Mouse (Mus musculus) lung, embryonic 15.5 days (tissue): Measurements from ENCODE around the gene Scn8a. TPM values are rescaled to one million over a fixed set of nuclear protein-coding genes. Genes with fewer than 3 reads are reported as not detected.
A peak's percentile ranks its signal among the peaks of the same experiment; 100 is the strongest.

ENCODE experiments used
- ATAC-seq: fragments of 200-750 bp; cut with Nextera tagmentation; 2 replicates; pipeline ENCODE4 v1.8.0; 2017; ENCODE audit warnings: moderate number of reproducible peaks, borderline replicate concordance; ENCODE audit not compliant: low FRiP score, low TSS enrichment; ENCODE audit errors: extremely low read depth
- H3K27ac ChIP-seq: fragments of 300-500 bp; sonication (generic); 2 replicates; pipeline ENCODE4 v1.5.1; 2015; ENCODE audit warnings: moderate library complexity, mild to moderate bottlenecking, inconsistent platforms
- H3K27me3 ChIP-seq: fragments of 300-500 bp; sonication (generic); 2 replicates; pipeline ENCODE4 v1.6.1; 2015; ENCODE audit warnings: inconsistent platforms
- H3K36me3 ChIP-seq: fragments of 300-500 bp; sonication (generic); 2 replicates; pipeline ENCODE4 v1.6.1; 2015; ENCODE audit warnings: inconsistent platforms
- H3K4me1 ChIP-seq: fragments of 300-500 bp; sonication (generic); 2 replicates; pipeline ENCODE4 v1.6.1; 2015; ENCODE audit warnings: inconsistent platforms
- H3K4me2 ChIP-seq: fragments of 300-500 bp; sonication (generic); 2 replicates; pipeline ENCODE4 v1.6.1; 2015; ENCODE audit warnings: inconsistent platforms, mild to moderate bottlenecking, moderate library complexity
- H3K4me3 ChIP-seq: fragments of 300-500 bp; sonication (generic); 2 replicates; pipeline ENCODE4 v1.5.1; 2015; ENCODE audit warnings: mild to moderate bottlenecking, inconsistent platforms
- H3K9ac ChIP-seq: fragments of 300-500 bp; sonication (generic); 2 replicates; pipeline ENCODE4 v1.6.1; 2015; ENCODE audit warnings: inconsistent platforms
- H3K9me3 ChIP-seq: fragments of 300-500 bp; sonication (generic); 2 replicates; pipeline ENCODE4 v1.6.1; 2016; ENCODE audit warnings: inconsistent platforms
- WGBS: fragments of 180-500 bp; shearing (Covaris S2); methylation state at CpG from one replicate; pipeline ENCODE4 v1.1.7; 2015; 5-methylcytosine and 5-hydroxymethylcytosine counted together
- polyA plus RNA-seq: library from polyadenylated mRNA; unstranded; fragments of >200 nt; fragmentation: Nextera tagmentation; extraction: Ambion mirVana; gene quantifications from 2 replicates; pipeline ENCODE4 v1.2.1, GENCODE M21; 2015

The Scn8a gene
- polyA plus RNA-seq, 1 experiment from 2014 or later: 1.4 TPM

GRCm38 (mm10) chr15:100884481-100884880 lies 14.8 kb downstream of the Scn8a start:
- no peaks in the 10 kb centered on the region for H3K9me3 ChIP-seq
- H3K36me3 ChIP-seq: no peaks in the 10 kb centered on the region
- no peak overlapping the region for H3K4me3 ChIP-seq
- H3K9ac ChIP-seq: no peak overlapping the region
- H3K27me3 ChIP-seq: no peaks in the 10 kb centered on the region; the same call in 1 of the 2 replicates
- no peaks in the 10 kb centered on the region for H3K4me1 ChIP-seq
- no peak for ATAC-seq
- 87% methylated on average over 6 of the region's 6 CpGs for WGBS
- H3K27ac ChIP-seq: no peak overlapping the region
- no peak overlapping the region for H3K4me2 ChIP-seq

- no peak overlapping the region for H3K4me3 ChIP-seq
- H3K9me3 ChIP-seq: no peaks in the 10 kb centered on the region
- ATAC-seq: no peak; the same call in 1 of the 2 replicates
- H3K9ac ChIP-seq: no peak overlapping the region
- H3K27ac ChIP-seq: no peak overlapping the region
- H3K36me3 ChIP-seq: no peaks in the 10 kb centered on the region
- H3K4me1 ChIP-seq: no peaks in the 10 kb centered on the region
- WGBS: 53% methylated on average over 13 of the region's 13 CpGs
- H3K4me2 ChIP-seq: peak overlapping the region; percentile 9; the same call in 1 of the 2 replicates
- no peaks in the 10 kb centered on the region for H3K27me3 ChIP-seq
These were observed 22.3 kb downstream of the Scn8a start for GRCm38 (mm10) chr15:100891962-100892361.

GRCm38 (mm10) chr15:100896502-100896901 lies 26.8 kb downstream of the Scn8a start:
- H3K9ac ChIP-seq: no peak overlapping the region
- H3K27ac ChIP-seq: no peak overlapping the region
- no peaks in the 10 kb centered on the region for H3K4me1 ChIP-seq
- 97% methylated on average over 23 of the region's 23 CpGs for WGBS
- ATAC-seq: no peak
- H3K4me2 ChIP-seq: no peak overlapping the region
- no peaks in the 10 kb centered on the region for H3K36me3 ChIP-seq
- H3K9me3 ChIP-seq: no peaks in the 10 kb centered on the region
- no peaks in the 10 kb centered on the region for H3K27me3 ChIP-seq
- no peak overlapping the region for H3K4me3 ChIP-seq

GRCm38 (mm10) chr15:100903811-100904210 lies 34.2 kb downstream of the Scn8a start:
- Histone ChIP-seq H3K4me3 (no peak overlapping the region), H3K4me1 (no peaks in the 10 kb centered on the region), H3K9ac (no peak overlapping the region), H3K27me3 (no peaks in the 10 kb centered on the region), H3K9me3 (no peaks in the 10 kb centered on the region), H3K36me3 (no peaks in the 10 kb centered on the region), H3K27ac (no peak overlapping the region), H3K4me2 (no peak overlapping the region)
- WGBS: 81% methylated on average over 9 of the region's 9 CpGs
- no peak for ATAC-seq

GRCm38 (mm10) chr15:100905006-100905405 lies 35.3 kb downstream of the Scn8a start:
- Histone ChIP-seq H3K4me1 (no peaks in the 10 kb centered on the region), H3K9me3 (no peaks in the 10 kb centered on the region)
- 4% methylated on average over 2 of the region's 2 CpGs for WGBS

GRCm38 (mm10) chr15:100905751-100906150 lies 36.1 kb downstream of the Scn8a start:
- Histone ChIP-seq H3K9me3 (no peaks in the 10 kb centered on the region), H3K27ac (no peak overlapping the region), H3K4me3 (no peak overlapping the region), H3K27me3 (no peaks in the 10 kb centered on the region), H3K9ac (no peak overlapping the region), H3K4me2 (no peak overlapping the region), H3K36me3 (no peaks in the 10 kb centered on the region), H3K4me1 (no peaks in the 10 kb centered on the region)
- ATAC-seq: no peak
- 65% methylated on average over 8 of the region's 8 CpGs for WGBS

More at GRCm38 (mm10) chr15:100905006-100905405, 35.3 kb downstream of the Scn8a start:
- Histone ChIP-seq H3K4me3 (no peak overlapping the region), H3K36me3 (no peaks in the 10 kb centered on the region), H3K4me2 (no peak overlapping the region), H3K27me3 (no peaks in the 10 kb centered on the region), H3K9ac (no peak overlapping the region), H3K27ac (no peak overlapping the region)
- no peak for ATAC-seq

GRCm38 (mm10) chr15:100908817-100909216 lies 39.2 kb downstream of the Scn8a start:
- 57% methylated on average over 3 of the region's 3 CpGs for WGBS
- H3K9ac ChIP-seq: no peak overlapping the region
- no peaks in the 10 kb centered on the region for H3K9me3 ChIP-seq
- H3K36me3 ChIP-seq: no peaks in the 10 kb centered on the region
- H3K27ac ChIP-seq: no peak overlapping the region
- H3K4me3 ChIP-seq: no peak overlapping the region
- H3K4me2 ChIP-seq: no peak overlapping the region
- H3K27me3 ChIP-seq: no peaks in the 10 kb centered on the region
- ATAC-seq: no peak
- no peaks in the 10 kb centered on the region for H3K4me1 ChIP-seq

- Histone ChIP-seq H3K4me2 (no peak overlapping the region), H3K27ac (no peak overlapping the region), H3K36me3 (no peaks in the 10 kb centered on the region), H3K4me3 (no peak overlapping the region), H3K27me3 (no peaks in the 10 kb centered on the region), H3K4me1 (no peaks in the 10 kb centered on the region), H3K9me3 (no peaks in the 10 kb centered on the region), H3K9ac (no peak overlapping the region)
- ATAC-seq: no peak
- 60% methylated on average over 3 of the region's 3 CpGs for WGBS
These were observed 40.1 kb downstream of the Scn8a start for GRCm38 (mm10) chr15:100909734-100910163.

GRCm38 (mm10) chr15:100910381-100910841 lies 40.8 kb downstream of the Scn8a start:
- Histone ChIP-seq H3K36me3 (no peaks in the 10 kb centered on the region), H3K9me3 (no peaks in the 10 kb centered on the region), H3K27ac (no peak overlapping the region), H3K27me3 (no peaks in the 10 kb centered on the region), H3K4me3 (no peak overlapping the region), H3K4me1 (peaks cover 3% of the 10 kb centered on the region), H3K4me2 (no peak overlapping the region), H3K9ac (no peak overlapping the region)
- WGBS: 66% methylated on average over 10 of the region's 10 CpGs
- ATAC-seq: no peak

- no peak overlapping the region for H3K4me3 ChIP-seq
- H3K9ac ChIP-seq: no peak overlapping the region
- H3K4me1 ChIP-seq: peaks cover 3% of the 10 kb centered on the region
- no peak for ATAC-seq
- 75% methylated on average over 3 of the region's 3 CpGs for WGBS
- H3K9me3 ChIP-seq: no peaks in the 10 kb centered on the region
- no peak overlapping the region for H3K27ac ChIP-seq
- H3K4me2 ChIP-seq: no peak overlapping the region
- H3K36me3 ChIP-seq: no peaks in the 10 kb centered on the region
- no peaks in the 10 kb centered on the region for H3K27me3 ChIP-seq
These were observed 43.1 kb downstream of the Scn8a start for GRCm38 (mm10) chr15:100912676-100913266.

- peak overlapping the region; percentile 29 for H3K4me3 ChIP-seq
- H3K27me3 ChIP-seq: no peaks in the 10 kb centered on the region
- H3K4me2 ChIP-seq: peak overlapping the region; percentile 59
- H3K9me3 ChIP-seq: no peaks in the 10 kb centered on the region
- H3K27ac ChIP-seq: no peak overlapping the region
- WGBS: 2% methylated on average over 24 of the region's 24 CpGs
- H3K36me3 ChIP-seq: no peaks in the 10 kb centered on the region
- H3K4me1 ChIP-seq: peaks cover 3% of the 10 kb centered on the region
- ATAC-seq: peak; percentile 76; the same call in 1 of the 2 replicates
- H3K9ac ChIP-seq: no peak overlapping the region
These were observed 45.1 kb downstream of the Scn8a start for GRCm38 (mm10) chr15:100914734-100915242.

GRCm38 (mm10) chr15:100918046-100918445 lies 48.4 kb downstream of the Scn8a start:
- no peak for ATAC-seq
- H3K27ac ChIP-seq: no peak overlapping the region
- H3K4me3 ChIP-seq: no peak overlapping the region
- no peak overlapping the region for H3K9ac ChIP-seq
- H3K4me2 ChIP-seq: no peak overlapping the region
- H3K9me3 ChIP-seq: no peaks in the 10 kb centered on the region
- H3K36me3 ChIP-seq: no peaks in the 10 kb centered on the region
- H3K4me1 ChIP-seq: peaks cover 3% of the 10 kb centered on the region
- H3K27me3 ChIP-seq: 0 out of 2 replicates have a peak, but pooled peaks cover 3% of the 10 kb centered on the region
- 37% methylated on average over 4 of the region's 4 CpGs for WGBS
